Mouse (Mus musculus) bone marrow macrophage, adult 2 months (primary cell): ENCODE measurements at regions not wholly inside any gene's neighbourhood (a gene's known extent, or its start where the extent isn't known, plus 50 kb on each side); places are given as distances from the start of the nearest gene placed in this dataset.
"Not testable (repeated sequence)": the region's sequence is repeated elsewhere in the genome, so short reads cannot be mapped to it uniquely, and the experiment has no call there.

Experiments used
- H3K27ac ChIP-seq: 2 replicates; pipeline ENCODE4 v1.5.1; 2012; ENCODE audit warnings: low read depth, low read length; ENCODE audit not compliant: insufficient read depth
- H3K4me1 ChIP-seq: 2 replicates; pipeline ENCODE4 v1.6.1; 2012; ENCODE audit warnings: low read length; ENCODE audit not compliant: control insufficient read depth, insufficient read depth
- H3K4me3 ChIP-seq: 2 replicates; pipeline ENCODE4 v1.5.1; 2012; ENCODE audit warnings: mild to moderate bottlenecking, low read length, moderate library complexity; ENCODE audit not compliant: insufficient read depth
- CTCF ChIP-seq: IDR thresholded peaks from 2 replicates; pipeline ENCODE4 v1.5.1; 2012; ENCODE audit warnings: low read depth, mild to moderate bottlenecking, low read length, moderate library complexity
- POLR2A ChIP-seq: IDR thresholded peaks from 2 replicates; pipeline ENCODE4 v1.6.1; 2012; ENCODE audit warnings: mild to moderate bottlenecking, low read depth, low read length, borderline replicate concordance

GRCm38 (mm10) chr2:95433996-95434395, 884.0 kb upstream of the Lrrc4c start:
- H3K4me1 ChIP-seq, H3K27ac ChIP-seq, H3K4me3 ChIP-seq: not testable (repeated sequence)

GRCm38 (mm10) chr2:95440957-95441356, 877.0 kb upstream of the Lrrc4c start:
- Histone ChIP-seq H3K27ac (no peak overlapping the region), H3K4me3 (no peak overlapping the region), H3K4me1 (no peaks in the 10 kb centered on the region)
- TF ChIP-seq CTCF (no peak), POLR2A (no peak)

GRCm38 (mm10) chr2:95443245-95443799, 874.6 kb upstream of the Lrrc4c start:
- no peak overlapping the region for H3K4me3 ChIP-seq

GRCm38 (mm10) chr2:95448897-95449296, 869.1 kb upstream of the Lrrc4c start:
- TF ChIP-seq POLR2A, result no peak
- no peak for TF ChIP-seq CTCF
- no peaks in the 10 kb centered on the region for H3K4me1 ChIP-seq
- H3K27ac ChIP-seq, result no peak overlapping the region
- no peak overlapping the region for H3K4me3 ChIP-seq

More at GRCm38 (mm10) chr2:95443245-95443799, 874.6 kb upstream of the Lrrc4c start:
- Histone ChIP-seq H3K27ac (no peak overlapping the region), H3K4me1 (no peaks in the 10 kb centered on the region)
- no peak for TF ChIP-seq POLR2A
- no peak for TF ChIP-seq CTCF

GRCm38 (mm10) chr2:95479827-95480226, 838.1 kb upstream of the Lrrc4c start:
- no peak overlapping the region for H3K27ac ChIP-seq
- H3K4me3 ChIP-seq, result no peak overlapping the region
- TF ChIP-seq CTCF (no peak), POLR2A (no peak)
- H3K4me1 ChIP-seq, result no peaks in the 10 kb centered on the region

- no peaks in the 10 kb centered on the region for H3K4me1 ChIP-seq
- no peak overlapping the region for H3K27ac ChIP-seq
- no peak overlapping the region for H3K4me3 ChIP-seq
- TF ChIP-seq POLR2A (no peak), CTCF (no peak)
Measured at GRCm38 (mm10) chr2:95483397-95483796, 834.6 kb upstream of the Lrrc4c start.

GRCm38 (mm10) chr2:95487580-95488135, 830.3 kb upstream of the Lrrc4c start:
- H3K27ac ChIP-seq, result no peak overlapping the region
- TF ChIP-seq POLR2A, result no peak
- no peak for TF ChIP-seq CTCF

GRCm38 (mm10) chr2:95494026-95494697, 823.8 kb upstream of the Lrrc4c start:
- no peak overlapping the region for H3K27ac ChIP-seq
- no peaks in the 10 kb centered on the region for H3K4me1 ChIP-seq
- TF ChIP-seq CTCF, result no peak
- no peak for TF ChIP-seq POLR2A
- H3K4me3 ChIP-seq, result no peak overlapping the region

More at GRCm38 (mm10) chr2:95487580-95488135, 830.3 kb upstream of the Lrrc4c start:
- Histone ChIP-seq H3K4me1 (no peaks in the 10 kb centered on the region), H3K4me3 (no peak overlapping the region)

- no peak overlapping the region for H3K4me3 ChIP-seq
- no peak overlapping the region for H3K27ac ChIP-seq
- no peaks in the 10 kb centered on the region for H3K4me1 ChIP-seq
- no peak for TF ChIP-seq POLR2A
- peak; percentile 36 for TF ChIP-seq CTCF
Measured at GRCm38 (mm10) chr2:95494698-95495088, 823.3 kb upstream of the Lrrc4c start.

- no peak for TF ChIP-seq CTCF
- TF ChIP-seq POLR2A, result no peak
- Histone ChIP-seq H3K27ac (no peak overlapping the region), H3K4me1 (no peaks in the 10 kb centered on the region), H3K4me3 (no peak overlapping the region)
Measured at GRCm38 (mm10) chr2:95511286-95511685, 806.7 kb upstream of the Lrrc4c start.
